Mouse (Mus musculus) stomach, embryonic 14.5 days (tissue): ENCODE measurements around the gene Npy2r. TPM values are rescaled to one million over a fixed set of nuclear protein-coding genes. Genes with fewer than 3 reads are reported as not detected.

Source experiments
- ATAC-seq: fragments of 200-750 bp; cut with Nextera tagmentation; 2 replicates; pipeline ENCODE4 v1.8.0; 2017; ENCODE audit warnings: low read depth, moderate TSS enrichment; ENCODE audit not compliant: insufficient number of reproducible peaks, insufficient read depth, low FRiP score
- H3K27ac ChIP-seq: fragments of 300-500 bp; sonication (generic); 2 replicates; pipeline ENCODE4 v1.5.1; 2014; ENCODE audit warnings: mild to moderate bottlenecking, low read length, moderate library complexity, mixed read lengths
- H3K27me3 ChIP-seq: fragments of 300-500 bp; sonication (generic); 2 replicates; pipeline ENCODE4 v1.6.1; 2014; ENCODE audit warnings: low read length, control low read depth, mixed read lengths; ENCODE audit not compliant: control insufficient read depth, insufficient read depth
- H3K36me3 ChIP-seq: fragments of 300-500 bp; sonication (generic); 2 replicates; pipeline ENCODE4 v1.6.1; 2014; ENCODE audit warnings: mild to moderate bottlenecking, control low read depth, low read length, moderate library complexity, mixed read lengths; ENCODE audit not compliant: control insufficient read depth, insufficient read depth
- H3K4me1 ChIP-seq: fragments of 300-500 bp; sonication (generic); 2 replicates; pipeline ENCODE4 v1.6.1; 2014; ENCODE audit warnings: low read length, control low read depth, mixed read lengths; ENCODE audit not compliant: control insufficient read depth, insufficient read depth
- H3K4me2 ChIP-seq: fragments of 300-500 bp; sonication (generic); replicated peaks from 2 replicates; pipeline ENCODE4 v1.6.1; 2014; ENCODE audit warnings: low read depth, low read length, control low read depth
- H3K4me3 ChIP-seq: fragments of 300-500 bp; sonication (generic); 2 replicates; pipeline ENCODE4 v1.5.1; 2014; ENCODE audit warnings: low read depth, low read length, control low read depth
- H3K9ac ChIP-seq: fragments of 300-500 bp; sonication (generic); replicated peaks from 2 replicates; pipeline ENCODE4 v1.6.1; 2014; ENCODE audit warnings: low read depth, mild to moderate bottlenecking, control low read depth, low read length, moderate library complexity, mixed read lengths
- H3K9me3 ChIP-seq: fragments of 300-500 bp; sonication (generic); 2 replicates; pipeline ENCODE4 v1.6.1; 2016; ENCODE audit warnings: low read depth, low read length, control low read depth; ENCODE audit not compliant: control insufficient read depth
- WGBS: fragments of 180-500 bp; shearing (Covaris S2); extraction: QIAGEN DNeasy Blood & Tissue Kit; methylation state at CpG from one replicate; pipeline ENCODE4 v1.1.7; 2014; 5-methylcytosine and 5-hydroxymethylcytosine counted together
- polyA plus RNA-seq: library from polyadenylated mRNA; unstranded; fragments of >200 nt; fragmentation: Nextera tagmentation; extraction: Ambion mirVana; gene quantifications from 2 replicates; pipeline ENCODE4 v1.2.1, GENCODE M21; 2014

The Npy2r gene
- polyA plus RNA-seq, 1 experiment from 2014 or later = 0.35 TPM

GRCm38 (mm10) chr3:82498006-82498405 lies 49.9 kb downstream of the Npy2r start:
- no peak for ATAC-seq
- Histone ChIP-seq H3K4me1 (no peaks in the 10 kb centered on the region), H3K9ac (no peak overlapping the region), H3K36me3 (no peaks in the 10 kb centered on the region), H3K4me2 (no peak overlapping the region), H3K9me3 (no peaks in the 10 kb centered on the region), H3K27me3 (no peaks in the 10 kb centered on the region), H3K27ac (no peak overlapping the region), H3K4me3 (no peak overlapping the region)
- 78% methylated on average over 4 of the region's 4 CpGs for WGBS

Other genes starting within 250 kb of the Npy2r start
- gene Map9, start 190.0 kb downstream of the Npy2r start, polyA plus RNA-seq = 9.8 and 11.3 TPM in 2 replicates